Mouse (Mus musculus): ENCODE results near the gene Lrig1. TPM values are rescaled to one million over a fixed set of nuclear protein-coding genes. Genes with fewer than 3 reads are reported as not detected.

The Lrig1 gene
- total RNA-seq (2021): 10 to 100 TPM in 1 of 2 experiments, 1 to 10 TPM in 1; 7.7 to 17.6 TPM
- polyA plus RNA-seq (2012; rRNA removed): 11.0 and 12.4 TPM in 2 replicates
- long read RNA-seq, partial matches to known transcripts: 4 of 5 reads
- long read RNA-seq, other reads (novel, unspliced or antisense): 1 of 5 reads

- DNase-seq: peak; percentile 99
These were observed at the start of gene Lrig1 for GRCm38 (mm10) chr6:94700067-94700491. TSS of gene Lrig1 (minus strand) at chr6:94700158.

- no peak for DNase-seq
These were observed 49.7 kb upstream of the Lrig1 start for GRCm38 (mm10) chr6:94749626-94750025.

GRCm38 (mm10) chr6:94748361-94748760 is 48.4 kb upstream of the Lrig1 start:
- DNase-seq: peak; percentile 23

- peak; percentile 34 for DNase-seq
These were observed 40.3 kb upstream of the Lrig1 start for GRCm38 (mm10) chr6:94740117-94740729.

- DNase-seq: no peak
These were observed 38.7 kb upstream of the Lrig1 start for GRCm38 (mm10) chr6:94738647-94739046.

GRCm38 (mm10) chr6:94733878-94734277 is 33.9 kb upstream of the Lrig1 start:
- DNase-seq: no peak

- DNase-seq: peak; percentile 25
These were observed 29.9 kb upstream of the Lrig1 start for GRCm38 (mm10) chr6:94729847-94730246.

- DNase-seq: no peak
These were observed 29.2 kb upstream of the Lrig1 start for GRCm38 (mm10) chr6:94729132-94729531.

- no peak for DNase-seq
These were observed 24.7 kb upstream of the Lrig1 start for GRCm38 (mm10) chr6:94724612-94725011.

- no peak for DNase-seq
These were observed 18.8 kb upstream of the Lrig1 start for GRCm38 (mm10) chr6:94718607-94719346.

- no peak for DNase-seq
These were observed 17.9 kb upstream of the Lrig1 start for GRCm38 (mm10) chr6:94717705-94718489.

- DNase-seq: no peak
These were observed 15.6 kb upstream of the Lrig1 start for GRCm38 (mm10) chr6:94715645-94715940.

- DNase-seq: no peak
These were observed 15.1 kb upstream of the Lrig1 start for GRCm38 (mm10) chr6:94714815-94715644.

GRCm38 (mm10) chr6:94709832-94710231 is 9.9 kb upstream of the Lrig1 start:
- no peak for DNase-seq

- DNase-seq: no peak
These were observed 9.2 kb upstream of the Lrig1 start for GRCm38 (mm10) chr6:94709150-94709549.

GRCm38 (mm10) chr6:94707254-94707653 is 7.3 kb upstream of the Lrig1 start:
- no peak for DNase-seq

- DNase-seq: no peak
These were observed 6.0 kb upstream of the Lrig1 start for GRCm38 (mm10) chr6:94705931-94706330.

- no peak for DNase-seq
These were observed 3.0 kb upstream of the Lrig1 start for GRCm38 (mm10) chr6:94702993-94703392.

GRCm38 (mm10) chr6:94701071-94701470 is 1.1 kb upstream of the Lrig1 start:
- DNase-seq: peak; percentile 35

- DNase-seq: peak; percentile 86
These were observed 654 bp upstream of the Lrig1 start for GRCm38 (mm10) chr6:94700612-94701011.

GRCm38 (mm10) chr6:94699173-94699987 is 578 bp downstream of the Lrig1 start:
- DNase-seq: peak; percentile 74
